14 mouse cellular contexts compared by ENCODE assay signal in genomic region chr2:77268612-77269239, GRCm38 (mm10). TPM values are rescaled to one million over a fixed set of nuclear protein-coding genes. Genes with fewer than 3 reads are reported as not detected.
DNase-seq lines count a peak whose midpoint lies in the region; ATAC-seq and TF ChIP-seq lines count a peak whose summit lies in the region.
"Had no signal": no experiment of that assay in that cellular context is flagged by ENCODE, and none has a peak within 500 bp of the region (broad histone marks: within the 10 kb centered on the region; RNA-seq: fewer than 3 reads in every experiment).

No protein-coding gene starts in this region.

- H3K27ac ChIP-seq in embryonic facial prominence, embryonic 14.5 days (replicated peaks; ENCODE audit: low read depth, low read length): no peak overlapping the region
- H3K27ac ChIP-seq in embryonic facial prominence, embryonic 10.5 days (replicated peaks): no peak overlapping the region
- H3K27ac ChIP-seq in kidney, embryonic 16.5 days (ENCODE audit: low read length): peak overlapping the region; percentile 31; the same call in 1 of the 2 replicates
- H3K27ac ChIP-seq: liver, embryonic 14.5 days had no signal

- H3K36me3 ChIP-seq in embryonic facial prominence, embryonic 14.5 days (ENCODE audit: control insufficient read depth, insufficient read depth, low read length): no peaks in the 10 kb centered on the region
- no peaks in the 10 kb centered on the region for H3K36me3 ChIP-seq in embryonic facial prominence, embryonic 10.5 days (replicated peaks)
- H3K36me3 ChIP-seq in kidney, embryonic 16.5 days (ENCODE audit: insufficient read depth, low read length): no peaks in the 10 kb centered on the region; the same call in 1 of the 2 replicates
- H3K36me3 ChIP-seq in myocyte (ENCODE audit: control insufficient read depth, insufficient read depth): no peaks in the 10 kb centered on the region

- peaks cover 84% of the 10 kb centered on the region for H3K79me2 ChIP-seq in myocyte (ENCODE audit: control insufficient read depth, insufficient read depth)

- H3K4me3 ChIP-seq in embryonic facial prominence, embryonic 14.5 days (ENCODE audit: low read depth, low read length): no peak overlapping the region
- no peak overlapping the region for H3K4me3 ChIP-seq in embryonic facial prominence, embryonic 10.5 days
- H3K4me3 ChIP-seq in kidney, embryonic 16.5 days (ENCODE audit: low read length): no peak overlapping the region
- no peak overlapping the region for H3K4me3 ChIP-seq in myocyte
- H3K4me3 ChIP-seq: erythroblast, embryonic 14.5 days; megakaryocyte, embryonic 14.5 days had no signal

- peaks cover 17% of the 10 kb centered on the region for H3K4me1 ChIP-seq in embryonic facial prominence, embryonic 14.5 days (ENCODE audit: control insufficient read depth, insufficient read depth, low read length)
- H3K4me1 ChIP-seq in embryonic facial prominence, embryonic 10.5 days: peaks cover 41% of the 10 kb centered on the region
- peaks cover 58% of the 10 kb centered on the region for H3K4me1 ChIP-seq in kidney, embryonic 16.5 days (ENCODE audit: insufficient read depth, low read length)
- H3K4me1 ChIP-seq: megakaryocyte, embryonic 14.5 days had no signal

- H3K27me3 ChIP-seq in embryonic facial prominence, embryonic 14.5 days (replicated peaks; ENCODE audit: control insufficient read depth, insufficient read depth, low read length): no peaks in the 10 kb centered on the region
- H3K27me3 ChIP-seq in embryonic facial prominence, embryonic 10.5 days (replicated peaks; ENCODE audit: low read depth, poor library complexity, severe bottlenecking): no peaks in the 10 kb centered on the region
- no peaks in the 10 kb centered on the region for H3K27me3 ChIP-seq in kidney, embryonic 16.5 days (ENCODE audit: insufficient read depth, low read length)
- H3K27me3 ChIP-seq in myocyte (ENCODE audit: control insufficient read depth, insufficient read depth, insufficient read length): no peaks in the 10 kb centered on the region
- H3K27me3 ChIP-seq: CH12.LX; megakaryocyte, embryonic 14.5 days had no signal

- TF ChIP-seq POLR2A in myocyte (IDR thresholded peaks at IDR 0.05; ENCODE audit: insufficient read length, low read depth): no peak

- no peaks in the 10 kb centered on the region for H3K9me3 ChIP-seq in embryonic facial prominence, embryonic 14.5 days (ENCODE audit: control insufficient read depth, low read length)
- H3K9me3 ChIP-seq in embryonic facial prominence, embryonic 10.5 days: no peaks in the 10 kb centered on the region
- no peaks in the 10 kb centered on the region for H3K9me3 ChIP-seq in kidney, embryonic 16.5 days (ENCODE audit: low read length)
- H3K9me3 ChIP-seq: megakaryocyte, embryonic 14.5 days had no signal

- DNase-seq in embryonic facial prominence, embryonic 14.5 days (ENCODE audit: low spot score): no peak
- DNase-seq in embryonic facial prominence, embryonic 10.5 days (ENCODE audit: low spot score): no peak
- no peak for DNase-seq in kidney, postnatal 36 days
- peak; percentile 77 for DNase-seq in NIH3T3 (ENCODE audit: low read depth)
- no peak for DNase-seq in B cell, adult 2 months
- DNase-seq: cerebellum, adult 9-11 months; thymus, adult 2 months had no signal

- peak; percentile 37 for ATAC-seq in embryonic facial prominence, embryonic 14.5 days (ENCODE audit: low read depth)
- ATAC-seq in kidney, embryonic 16.5 days (ENCODE audit: low FRiP score, low TSS enrichment): no peak
- no peak for ATAC-seq in granulocyte monocyte progenitor cell, adult 5-6 weeks (replicated peaks; ENCODE audit: poor library complexity, severe bottlenecking)

- no peak overlapping the region for H3K9ac ChIP-seq in embryonic facial prominence, embryonic 14.5 days (ENCODE audit: low read depth, low read length)
- no peak overlapping the region for H3K9ac ChIP-seq in kidney, embryonic 16.5 days (replicated peaks; ENCODE audit: low read length)
- H3K9ac ChIP-seq: liver, embryonic 14.5 days had no signal

- no peak overlapping the region for H3K4me2 ChIP-seq in embryonic facial prominence, embryonic 14.5 days (ENCODE audit: low read depth, low read length)
- no peak overlapping the region for H3K4me2 ChIP-seq in kidney, embryonic 16.5 days (replicated peaks; ENCODE audit: low read depth, low read length)
- H3K4me2 ChIP-seq in myocyte (ENCODE audit: low read depth): peak overlapping the region; percentile 66

- no peak overlapping the region for H3ac ChIP-seq in myocyte (ENCODE audit: control insufficient read depth, insufficient read length)

- WGBS in embryonic facial prominence, embryonic 14.5 days: 67% methylated on average over 5 of the region's 5 CpGs
- 84% methylated on average over 5 of the region's 5 CpGs for WGBS in embryonic facial prominence, embryonic 10.5 days
- 78% methylated on average over 5 of the region's 5 CpGs for WGBS in kidney, embryonic 16.5 days

TF ChIP-seq in myocyte, 11 proteins besides CTCF, POLR2A, EP300 and RAD21:
- TF ChIP-seq MAX (IDR thresholded peaks at IDR 0.05; ENCODE audit: low read depth) (no peak), TCF12 (IDR thresholded peaks at IDR 0.05; ENCODE audit: insufficient read depth, poor library complexity, severe bottlenecking) (peak; percentile 2), MYOG (IDR thresholded peaks at IDR 0.05; ENCODE audit: control insufficient read depth in 1 of 3, insufficient read depth in 1 of 3, insufficient read length in 2 of 3, low read depth in 2 of 3) (peak in 2 of 3 experiments; percentile 32 to 41), MYOD1 (IDR thresholded peaks at IDR 0.05; ENCODE audit: control insufficient read depth in 1 of 3, insufficient read length in 2 of 3, low read depth in 2 of 3) (peak; percentile 52 to 78 (median 57)), E2F4 (IDR thresholded peaks at IDR 0.05; ENCODE audit: insufficient read depth) (no peak), TCF3 (IDR thresholded peaks at IDR 0.05; ENCODE audit: insufficient read length, low read depth) (no peak), SRF (IDR thresholded peaks at IDR 0.05; ENCODE audit: control insufficient read depth, insufficient read length, low read depth) (no peak), POLR2AphosphoS2 (IDR thresholded peaks at IDR 0.05; ENCODE audit: insufficient read length, low read depth) (no peak), USF1 (IDR thresholded peaks at IDR 0.05; ENCODE audit: low read depth) (no peak), CEBPB (IDR thresholded peaks at IDR 0.05; ENCODE audit: insufficient read depth, poor library complexity, severe bottlenecking) (no peak)

RNA-seq across cellular contexts. Expression of gene Sestd1, which starts 11.7 kb away (rescaled TPM):
- 19.6 and 20.4 TPM in 2 replicates for polyA plus RNA-seq in embryonic facial prominence, embryonic 14.5 days (2014; fragmentation: Nextera tagmentation; extraction: Ambion mirVana)
- 23.0 and 25.0 TPM in 2 replicates for polyA plus RNA-seq in embryonic facial prominence, embryonic 10.5 days (2016; fragmentation: Nextera tagmentation; extraction: Ambion mirVana)
- 30.0 TPM in 2 replicates for polyA plus RNA-seq in kidney, embryonic 16.5 days (2015; fragmentation: Nextera tagmentation; extraction: Ambion mirVana)
- polyA plus RNA-seq in myocyte (2012; fragmentation: generic; extraction: Trizol): 11.3 TPM
- total RNA-seq in granulocyte monocyte progenitor cell, adult 5-6 weeks (2014; fragmentation: Nextera tagmentation): 6.6 and 10.4 TPM in 2 replicates
- total RNA-seq in granulocyte monocyte progenitor cell, adult 5-6 weeks (2017): 13.4 and 14.6 TPM in 2 replicates
- total RNA-seq: CH12.LX had no signal
- polyA plus RNA-seq: erythroblast, embryonic 14.5 days had no signal
